Mouse (Mus musculus): ENCODE results near the gene Scmh1. TPM values are rescaled to one million over a fixed set of nuclear protein-coding genes. Genes with fewer than 3 reads are reported as not detected.

Gene Scmh1
- total RNA-seq (2021) (10 to 100 TPM; 53.1 to 67.9 TPM), polyA plus RNA-seq (2012; rRNA removed) (48.1 and 63.6 TPM in 2 replicates)
- long read RNA-seq, transcript Scmh1-201 (17 exons, 3,353 nt), result major isoform, 10 of 26 reads
- long read RNA-seq, partial matches to known transcripts, result 2 of 26 reads
- long read RNA-seq, other reads (novel, unspliced or antisense), result 7 of 26 reads

DNA sequence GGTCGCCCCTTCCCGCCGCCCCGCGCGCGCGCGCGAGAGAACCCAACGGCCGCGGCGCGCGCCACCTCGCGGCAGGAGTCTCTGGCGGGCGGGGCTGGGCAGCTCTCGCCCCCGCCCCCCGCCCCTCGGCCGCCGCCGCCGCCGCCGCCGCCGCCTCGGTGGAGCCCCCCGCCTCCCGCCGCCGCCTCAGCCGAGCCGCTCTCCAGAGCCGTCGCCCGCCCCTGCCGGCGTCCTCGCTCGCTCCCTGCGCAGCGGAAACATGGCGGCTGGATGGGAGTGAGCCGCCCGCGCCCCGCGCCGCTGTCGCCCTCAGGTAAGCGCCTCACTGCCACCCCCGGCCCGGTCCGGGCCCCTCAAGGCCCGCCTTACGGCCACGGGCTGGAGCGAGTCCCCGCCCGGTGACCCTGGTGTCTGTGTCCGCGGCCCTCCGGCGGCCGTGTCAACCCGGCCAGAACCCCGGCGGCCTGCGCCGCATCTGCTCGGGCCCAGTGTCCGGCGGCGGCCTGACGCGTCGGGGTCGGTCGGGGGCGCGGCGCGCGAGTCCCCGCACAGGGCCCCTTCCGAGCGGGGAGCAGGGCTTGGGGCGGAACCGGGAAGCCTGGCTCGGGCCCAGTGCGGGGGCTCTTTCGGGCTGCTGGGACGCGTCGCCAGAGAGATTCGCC is at the start of gene Scmh1:
Gene Scmh1, plus strand, starts transcription at position 138 of the 662 bp plus-strand sequence.
- intact Hi-C loops (cut with DNase I), result loop anchor here (5.0 kb wide), 1 partner anchor 67 kb away; no protein-coding TSS in a partner anchor
- TF ChIP-seq EP300 (IDR thresholded peaks at IDR 0.05; ENCODE audit: insufficient read depth, low read depth, low read length) (no peak), POLR2A (IDR thresholded peaks at IDR 0.05; ENCODE audit: insufficient read depth, low read depth, low read length) (no peak), CTCF (IDR thresholded peaks at IDR 0.05) (peak; percentile 30)
- WGBS, result 1% methylated on average over 85 of the region's 102 CpGs
- DNase-seq, result peak; percentile 80 to 85
- peak within 1 kb of the TSS; percentile 95 for H3K4me3 ChIP-seq
- no peaks in the 10 kb centered on the region for H3K27me3 ChIP-seq (ENCODE audit: control insufficient read depth, insufficient read depth, low read length)
- peaks cover 3% of the 10 kb centered on the region; the same call in 1 of the 2 replicates for H3K36me3 ChIP-seq (ENCODE audit: control insufficient read depth, insufficient read depth, low read length)
- H3K9ac ChIP-seq (ENCODE audit: low read depth, low read length), result peak within 1 kb of the TSS; percentile 97
- H3K79me2 ChIP-seq (replicated peaks; ENCODE audit: control insufficient read depth, insufficient read depth, low read length), result no peaks in the 10 kb centered on the region
- H3K27ac ChIP-seq, result peak within 1 kb of the TSS; percentile 96
- H3K4me1 ChIP-seq (ENCODE audit: control insufficient read depth, insufficient read depth, low read length), result no peaks in the 10 kb centered on the region; the same call in 1 of the 2 replicates

DNA sequence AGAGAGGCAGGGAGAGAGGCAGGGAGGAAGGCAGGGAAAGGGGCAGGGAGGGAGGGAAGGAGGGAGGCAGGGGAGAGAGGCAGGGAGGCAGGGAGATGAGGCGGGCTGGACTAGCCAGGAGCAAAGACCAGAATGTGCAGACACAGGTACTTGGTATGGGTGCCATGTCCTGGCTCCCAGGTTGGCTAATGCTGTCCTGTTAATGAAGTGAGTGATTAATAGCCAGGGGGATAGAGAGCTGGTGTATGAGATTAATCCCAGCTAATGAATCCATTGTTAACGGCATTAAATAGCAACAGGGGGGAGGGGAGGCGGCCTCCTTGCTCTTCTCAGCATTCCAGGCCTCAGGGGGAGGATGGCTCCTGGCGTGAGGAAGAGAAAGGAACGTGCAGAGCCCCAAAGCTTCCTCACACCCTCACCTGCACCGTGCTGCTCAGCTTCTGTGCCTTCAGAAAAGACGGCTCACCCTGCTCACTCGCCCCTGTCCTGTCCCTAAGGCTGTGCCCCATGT is 45.0 kb upstream of the Scmh1 start:
- Histone ChIP-seq H3K79me2 (replicated peaks; ENCODE audit: control insufficient read depth, insufficient read depth, low read length) (no peaks in the 10 kb centered on the region), H3K27me3 (ENCODE audit: control insufficient read depth, insufficient read depth, low read length) (no peaks in the 10 kb centered on the region; the same call in 1 of the 2 replicates), H3K9ac (ENCODE audit: low read depth, low read length) (no peak overlapping the region), H3K4me1 (ENCODE audit: control insufficient read depth, insufficient read depth, low read length) (no peaks in the 10 kb centered on the region), H3K36me3 (ENCODE audit: control insufficient read depth, insufficient read depth, low read length) (no peaks in the 10 kb centered on the region), H3K4me3 (no peak overlapping the region), H3K27ac (no peak overlapping the region)
- TF ChIP-seq POLR2A (IDR thresholded peaks at IDR 0.05; ENCODE audit: insufficient read depth, low read depth, low read length) (no peak), CTCF (IDR thresholded peaks at IDR 0.05) (no peak), EP300 (IDR thresholded peaks at IDR 0.05; ENCODE audit: insufficient read depth, low read depth, low read length) (no peak)
- no peak for DNase-seq
- 18% methylated on average over 8 of the region's 8 CpGs for WGBS
- intact Hi-C loops (cut with DNase I), result no loop called here

DNA sequence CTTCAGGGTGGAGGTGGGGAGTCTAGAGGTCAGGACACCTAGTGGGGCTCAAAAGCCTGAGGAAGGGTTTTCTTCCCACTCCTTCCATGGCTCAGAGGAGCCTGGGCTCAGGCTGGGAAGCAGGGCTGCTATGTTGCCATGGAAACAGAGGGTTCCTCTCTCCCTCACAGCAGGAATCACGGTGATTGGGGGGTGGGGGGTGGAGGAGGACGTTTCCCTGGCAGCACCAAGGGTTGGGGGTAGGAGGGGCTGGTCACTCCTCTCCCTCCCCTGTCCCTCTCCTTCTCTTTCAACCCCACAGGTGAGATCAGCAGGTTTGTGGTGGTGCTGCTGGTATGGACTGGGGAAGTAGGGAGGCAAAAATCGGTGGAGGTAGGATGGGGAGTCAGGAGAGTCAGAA is 40.4 kb upstream of the Scmh1 start:
- Histone ChIP-seq H3K9ac (ENCODE audit: low read depth, low read length) (no peak overlapping the region), H3K27me3 (ENCODE audit: control insufficient read depth, insufficient read depth, low read length) (no peaks in the 10 kb centered on the region; the same call in 1 of the 2 replicates), H3K4me3 (no peak overlapping the region), H3K27ac (no peak overlapping the region), H3K79me2 (replicated peaks; ENCODE audit: control insufficient read depth, insufficient read depth, low read length) (no peaks in the 10 kb centered on the region), H3K36me3 (ENCODE audit: control insufficient read depth, insufficient read depth, low read length) (no peaks in the 10 kb centered on the region), H3K4me1 (ENCODE audit: control insufficient read depth, insufficient read depth, low read length) (peaks cover 3% of the 10 kb centered on the region)
- DNase-seq, result no peak
- intact Hi-C loops (cut with DNase I), result no loop called here
- WGBS, result 2% methylated on average over 3 of the region's 3 CpGs
- TF ChIP-seq POLR2A (IDR thresholded peaks at IDR 0.05; ENCODE audit: insufficient read depth, low read depth, low read length), result no peak

DNA sequence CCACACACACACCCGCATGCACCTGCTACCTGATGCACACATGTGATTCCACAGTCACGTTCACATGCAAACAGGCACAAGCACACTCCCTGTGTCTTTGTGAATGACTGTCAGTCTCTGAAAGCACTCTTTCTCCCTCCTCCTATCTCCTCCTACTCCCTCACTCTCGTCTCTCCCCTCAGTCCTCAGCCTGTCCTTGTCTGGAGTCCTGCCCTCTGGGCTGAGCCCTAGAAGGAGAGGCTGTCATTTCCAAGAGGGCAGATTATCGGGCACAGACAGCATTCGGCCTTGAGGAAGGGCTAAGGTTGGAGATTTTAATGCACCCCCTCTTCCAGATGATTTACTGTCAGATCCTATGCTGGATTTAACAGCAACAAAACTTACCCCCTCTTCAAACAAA is 39.6 kb upstream of the Scmh1 start:
- no peaks in the 10 kb centered on the region for H3K36me3 ChIP-seq (ENCODE audit: control insufficient read depth, insufficient read depth, low read length)
- no peaks in the 10 kb centered on the region for H3K79me2 ChIP-seq (replicated peaks; ENCODE audit: control insufficient read depth, insufficient read depth, low read length)
- H3K27ac ChIP-seq, result no peak overlapping the region
- H3K4me3 ChIP-seq, result no peak overlapping the region
- no peak for TF ChIP-seq POLR2A (IDR thresholded peaks at IDR 0.05; ENCODE audit: insufficient read depth, low read depth, low read length)
- no peak for TF ChIP-seq EP300 (IDR thresholded peaks at IDR 0.05; ENCODE audit: insufficient read depth, low read depth, low read length)
- TF ChIP-seq CTCF (IDR thresholded peaks at IDR 0.05), result no peak
- intact Hi-C loops (cut with DNase I), result no loop called here
- no peak overlapping the region for H3K9ac ChIP-seq (ENCODE audit: low read depth, low read length)
- 38% methylated on average over 5 of the region's 5 CpGs for whole genome bisulfite sequencing
- no peak for DNase-seq
- H3K27me3 ChIP-seq (ENCODE audit: control insufficient read depth, insufficient read depth, low read length), result no peaks in the 10 kb centered on the region; the same call in 1 of the 2 replicates
- H3K4me1 ChIP-seq (ENCODE audit: control insufficient read depth, insufficient read depth, low read length), result peaks cover 3% of the 10 kb centered on the region

DNA sequence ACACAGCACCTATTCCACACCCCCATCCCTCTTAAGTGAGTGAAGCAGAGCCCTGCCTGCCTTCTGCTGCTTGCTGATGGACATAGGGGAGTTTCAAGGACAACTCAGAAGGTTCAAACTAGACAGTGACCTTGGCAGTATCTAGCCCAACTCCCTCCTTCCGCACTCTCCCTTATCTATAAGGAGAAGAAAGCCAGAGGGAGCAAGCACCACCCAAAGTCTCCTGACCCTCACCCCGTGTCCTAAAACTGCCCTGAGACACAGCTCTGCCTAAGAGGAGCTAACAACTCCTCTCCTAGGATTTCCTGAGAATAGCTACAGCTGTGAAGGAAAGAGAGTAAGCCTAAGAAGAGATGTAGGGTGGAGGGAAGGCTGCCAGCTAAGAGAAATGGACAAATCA is 37.0 kb upstream of the Scmh1 start:
- H3K79me2 ChIP-seq (replicated peaks; ENCODE audit: control insufficient read depth, insufficient read depth, low read length), result no peaks in the 10 kb centered on the region
- peaks cover 3% of the 10 kb centered on the region for H3K4me1 ChIP-seq (ENCODE audit: control insufficient read depth, insufficient read depth, low read length)
- no peak overlapping the region for H3K9ac ChIP-seq (ENCODE audit: low read depth, low read length)
- no peaks in the 10 kb centered on the region for H3K27me3 ChIP-seq (ENCODE audit: control insufficient read depth, insufficient read depth, low read length)
- TF ChIP-seq EP300 (IDR thresholded peaks at IDR 0.05; ENCODE audit: insufficient read depth, low read depth, low read length) (no peak), POLR2A (IDR thresholded peaks at IDR 0.05; ENCODE audit: insufficient read depth, low read depth, low read length) (no peak), CTCF (IDR thresholded peaks at IDR 0.05) (no peak)
- H3K4me3 ChIP-seq, result no peak overlapping the region
- no peaks in the 10 kb centered on the region for H3K36me3 ChIP-seq (ENCODE audit: control insufficient read depth, insufficient read depth, low read length)
- H3K27ac ChIP-seq, result no peak overlapping the region
- no peak for DNase-seq
- WGBS, result 45% methylated on average over 2 of the region's 2 CpGs
- intact Hi-C loops (cut with DNase I), result loop anchor here (1.0 kb wide), 1 partner anchor 143 kb away; no protein-coding TSS in a partner anchor

DNA sequence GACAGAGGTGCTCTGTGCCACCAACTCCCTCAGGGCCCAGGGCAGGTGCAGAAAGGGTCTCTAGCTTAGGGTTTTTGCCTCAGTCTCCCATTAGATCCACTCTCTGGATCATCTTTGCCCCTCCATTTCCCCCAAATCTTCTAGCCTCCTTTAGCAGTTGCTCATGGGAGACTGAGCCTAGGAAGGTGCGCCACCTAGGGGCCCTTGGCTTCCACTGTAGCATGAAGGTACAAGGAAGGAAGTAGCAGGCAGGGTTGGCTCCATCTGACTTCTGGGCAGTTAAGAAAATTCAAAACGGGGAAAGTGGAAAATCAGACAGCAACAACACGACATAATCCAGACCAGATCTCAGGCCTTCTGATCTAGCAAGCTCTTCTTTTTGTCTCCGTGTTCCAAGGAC is 36.4 kb upstream of the Scmh1 start:
- TF ChIP-seq CTCF (IDR thresholded peaks at IDR 0.05) (peak; percentile 89), EP300 (IDR thresholded peaks at IDR 0.05; ENCODE audit: insufficient read depth, low read depth, low read length) (0 out of 2 replicates have a peak, but pooled peaks have one; percentile 24), POLR2A (IDR thresholded peaks at IDR 0.05; ENCODE audit: insufficient read depth, low read depth, low read length) (no peak)
- Histone ChIP-seq H3K79me2 (replicated peaks; ENCODE audit: control insufficient read depth, insufficient read depth, low read length) (no peaks in the 10 kb centered on the region), H3K4me3 (no peak overlapping the region), H3K27ac (peak overlapping the region; percentile 5), H3K27me3 (ENCODE audit: control insufficient read depth, insufficient read depth, low read length) (no peaks in the 10 kb centered on the region), H3K4me1 (ENCODE audit: control insufficient read depth, insufficient read depth, low read length) (peaks cover 3% of the 10 kb centered on the region), H3K9ac (ENCODE audit: low read depth, low read length) (no peak overlapping the region), H3K36me3 (ENCODE audit: control insufficient read depth, insufficient read depth, low read length) (no peaks in the 10 kb centered on the region)
- WGBS, result 15% methylated on average over 4 of the region's 4 CpGs
- intact Hi-C loops (cut with DNase I), result loop anchor here (1.0 kb wide), 1 partner anchor 143 kb away; no protein-coding TSS in a partner anchor
- peak; percentile 53 to 58 for DNase-seq
